Mouse (Mus musculus): ENCODE measurements around the gene Ncor1. TPM values are rescaled to one million over a fixed set of nuclear protein-coding genes. Genes with fewer than 3 reads are reported as not detected.

Gene Ncor1
- polyA plus RNA-seq, 1 experiment from 2014 or later: 150 TPM

GRCm38 (mm10) chr11:62494754-62495275 is 36.5 kb upstream of the Ncor1 start:
- WGBS: 9% methylated on average over 6 of the region's 6 CpGs
- peak overlapping the region; percentile 28; the same call in 1 of the 2 replicates for H3K4me2 ChIP-seq (ENCODE audit: low read length)
- no peaks in the 10 kb centered on the region for H3K27me3 ChIP-seq (ENCODE audit: control insufficient read depth, insufficient read depth, low read length)
- peak; percentile 43 for ATAC-seq (ENCODE audit: insufficient number of reproducible peaks, insufficient read depth, low FRiP score, low read depth)
- H3K4me3 ChIP-seq (ENCODE audit: control insufficient read depth in 1 of 2, insufficient read depth in 1 of 2, low read depth in 1 of 2, low read length in 2 of 2): no peak overlapping the region
- H3K27ac ChIP-seq (replicated peaks in 1 of 2; ENCODE audit: control insufficient read depth in 1 of 2, insufficient read depth in 1 of 2, low read depth in 2 of 2, low read length in 2 of 2): peak overlapping the region; percentile 78 to 82
- H3K9me3 ChIP-seq (ENCODE audit: control insufficient read depth, low read length): no peaks in the 10 kb centered on the region
- H3K36me3 ChIP-seq (ENCODE audit: control insufficient read depth, insufficient read depth, low read length): no peaks in the 10 kb centered on the region
- H3K4me1 ChIP-seq (ENCODE audit: control insufficient read depth in 2 of 2, insufficient read depth in 2 of 2, low read length in 2 of 2): peaks cover 13 to 21% of the 10 kb centered on the region in 2 experiments
- peak overlapping the region; percentile 39 for H3K9ac ChIP-seq (ENCODE audit: low read length)

GRCm38 (mm10) chr11:62493701-62494100 is 35.4 kb upstream of the Ncor1 start:
- H3K4me3 ChIP-seq (ENCODE audit: control insufficient read depth in 1 of 2, insufficient read depth in 1 of 2, low read depth in 1 of 2, low read length in 2 of 2): no peak overlapping the region
- no peak for ATAC-seq (ENCODE audit: insufficient number of reproducible peaks, insufficient read depth, low FRiP score, low read depth)
- no peak overlapping the region for H3K4me2 ChIP-seq (ENCODE audit: low read length)
- H3K9me3 ChIP-seq (ENCODE audit: control insufficient read depth, low read length): no peaks in the 10 kb centered on the region
- no peak overlapping the region for H3K9ac ChIP-seq (ENCODE audit: low read length)
- H3K36me3 ChIP-seq (ENCODE audit: control insufficient read depth, insufficient read depth, low read length): no peaks in the 10 kb centered on the region
- H3K27me3 ChIP-seq (ENCODE audit: control insufficient read depth, insufficient read depth, low read length): no peaks in the 10 kb centered on the region
- peaks cover 13 to 21% of the 10 kb centered on the region in 2 experiments for H3K4me1 ChIP-seq (ENCODE audit: control insufficient read depth in 2 of 2, insufficient read depth in 2 of 2, low read length in 2 of 2)
- 96% methylated on average over 6 of the region's 6 CpGs for WGBS
- no peak overlapping the region for H3K27ac ChIP-seq (replicated peaks in 1 of 2; ENCODE audit: control insufficient read depth in 1 of 2, insufficient read depth in 1 of 2, low read depth in 2 of 2, low read length in 2 of 2)

GRCm38 (mm10) chr11:62487540-62488350 is 29.4 kb upstream of the Ncor1 start:
- H3K9me3 ChIP-seq (ENCODE audit: control insufficient read depth, low read length): no peaks in the 10 kb centered on the region
- 93% methylated on average over 10 of the region's 10 CpGs for WGBS
- ATAC-seq (ENCODE audit: insufficient number of reproducible peaks, insufficient read depth, low FRiP score, low read depth): no peak

GRCm38 (mm10) chr11:62486949-62487348 is 28.6 kb upstream of the Ncor1 start:
- ATAC-seq (ENCODE audit: insufficient number of reproducible peaks, insufficient read depth, low FRiP score, low read depth): no peak
- H3K27ac ChIP-seq (replicated peaks in 1 of 2; ENCODE audit: control insufficient read depth in 1 of 2, insufficient read depth in 1 of 2, low read depth in 2 of 2, low read length in 2 of 2): no peak overlapping the region
- no peaks in the 10 kb centered on the region for H3K27me3 ChIP-seq (ENCODE audit: control insufficient read depth, insufficient read depth, low read length)
- H3K4me3 ChIP-seq (ENCODE audit: control insufficient read depth in 1 of 2, insufficient read depth in 1 of 2, low read depth in 1 of 2, low read length in 2 of 2): no peak overlapping the region
- H3K9me3 ChIP-seq (ENCODE audit: control insufficient read depth, low read length): no peaks in the 10 kb centered on the region
- H3K36me3 ChIP-seq (ENCODE audit: control insufficient read depth, insufficient read depth, low read length): no peaks in the 10 kb centered on the region
- H3K9ac ChIP-seq (ENCODE audit: low read length): no peak overlapping the region
- no peaks in the 10 kb centered on the region for H3K4me1 ChIP-seq (ENCODE audit: control insufficient read depth in 2 of 2, insufficient read depth in 2 of 2, low read length in 2 of 2)
- 93% methylated on average over 1 of the region's 1 CpGs for WGBS
- no peak overlapping the region for H3K4me2 ChIP-seq (ENCODE audit: low read length)

More at GRCm38 (mm10) chr11:62487540-62488350, 29.4 kb upstream of the Ncor1 start:
- Histone ChIP-seq H3K36me3 (ENCODE audit: control insufficient read depth, insufficient read depth, low read length) (no peaks in the 10 kb centered on the region), H3K9ac (ENCODE audit: low read length) (no peak overlapping the region), H3K27me3 (ENCODE audit: control insufficient read depth, insufficient read depth, low read length) (no peaks in the 10 kb centered on the region), H3K4me3 (ENCODE audit: control insufficient read depth in 1 of 2, insufficient read depth in 1 of 2, low read depth in 1 of 2, low read length in 2 of 2) (no peak overlapping the region), H3K4me2 (ENCODE audit: low read length) (no peak overlapping the region), H3K4me1 (ENCODE audit: control insufficient read depth in 2 of 2, insufficient read depth in 2 of 2, low read length in 2 of 2) (no peaks in the 10 kb centered on the region), H3K27ac (replicated peaks in 1 of 2; ENCODE audit: control insufficient read depth in 1 of 2, insufficient read depth in 1 of 2, low read depth in 2 of 2, low read length in 2 of 2) (no peak overlapping the region)

- Histone ChIP-seq H3K9me3 (ENCODE audit: control insufficient read depth, low read length) (no peaks in the 10 kb centered on the region), H3K27me3 (ENCODE audit: control insufficient read depth, insufficient read depth, low read length) (no peaks in the 10 kb centered on the region), H3K4me2 (ENCODE audit: low read length) (no peak overlapping the region), H3K27ac (replicated peaks in 1 of 2; ENCODE audit: control insufficient read depth in 1 of 2, insufficient read depth in 1 of 2, low read depth in 2 of 2, low read length in 2 of 2) (no peak overlapping the region), H3K9ac (ENCODE audit: low read length) (no peak overlapping the region), H3K4me1 (ENCODE audit: control insufficient read depth in 2 of 2, insufficient read depth in 2 of 2, low read length in 2 of 2) (peaks cover 3 to 9% of the 10 kb centered on the region in 2 experiments; a peak in 2 of 4 replicates), H3K4me3 (ENCODE audit: control insufficient read depth in 1 of 2, insufficient read depth in 1 of 2, low read depth in 1 of 2, low read length in 2 of 2) (no peak overlapping the region), H3K36me3 (ENCODE audit: control insufficient read depth, insufficient read depth, low read length) (no peaks in the 10 kb centered on the region)
- 88% methylated on average over 5 of the region's 5 CpGs for WGBS
- ATAC-seq (ENCODE audit: insufficient number of reproducible peaks, insufficient read depth, low FRiP score, low read depth): no peak
These were observed 21.2 kb upstream of the Ncor1 start for GRCm38 (mm10) chr11:62479581-62479980.

GRCm38 (mm10) chr11:62478931-62479330 is 20.6 kb upstream of the Ncor1 start:
- Histone ChIP-seq H3K4me2 (ENCODE audit: low read length) (no peak overlapping the region), H3K9me3 (ENCODE audit: control insufficient read depth, low read length) (no peaks in the 10 kb centered on the region), H3K4me1 (ENCODE audit: control insufficient read depth in 2 of 2, insufficient read depth in 2 of 2, low read length in 2 of 2) (peaks cover 3 to 9% of the 10 kb centered on the region in 2 experiments; a peak in 2 of 4 replicates), H3K36me3 (ENCODE audit: control insufficient read depth, insufficient read depth, low read length) (no peaks in the 10 kb centered on the region), H3K4me3 (ENCODE audit: control insufficient read depth in 1 of 2, insufficient read depth in 1 of 2, low read depth in 1 of 2, low read length in 2 of 2) (no peak overlapping the region), H3K27ac (replicated peaks in 1 of 2; ENCODE audit: control insufficient read depth in 1 of 2, insufficient read depth in 1 of 2, low read depth in 2 of 2, low read length in 2 of 2) (0 out of 4 replicates have a peak overlapping the region, but pooled peaks of 1 of the 2 experiments have one; percentile 11), H3K9ac (ENCODE audit: low read length) (no peak overlapping the region), H3K27me3 (ENCODE audit: control insufficient read depth, insufficient read depth, low read length) (no peaks in the 10 kb centered on the region)
- 59% methylated on average over 6 of the region's 6 CpGs for WGBS
- ATAC-seq (ENCODE audit: insufficient number of reproducible peaks, insufficient read depth, low FRiP score, low read depth): no peak

- Histone ChIP-seq H3K4me1 (ENCODE audit: control insufficient read depth in 2 of 2, insufficient read depth in 2 of 2, low read length in 2 of 2) (peaks cover 3 to 9% of the 10 kb centered on the region in 2 experiments; a peak in 2 of 4 replicates), H3K27me3 (ENCODE audit: control insufficient read depth, insufficient read depth, low read length) (no peaks in the 10 kb centered on the region), H3K4me3 (ENCODE audit: control insufficient read depth in 1 of 2, insufficient read depth in 1 of 2, low read depth in 1 of 2, low read length in 2 of 2) (no peak overlapping the region), H3K9ac (ENCODE audit: low read length) (no peak overlapping the region), H3K36me3 (ENCODE audit: control insufficient read depth, insufficient read depth, low read length) (no peaks in the 10 kb centered on the region), H3K27ac (replicated peaks in 1 of 2; ENCODE audit: control insufficient read depth in 1 of 2, insufficient read depth in 1 of 2, low read depth in 2 of 2, low read length in 2 of 2) (no peak overlapping the region), H3K9me3 (ENCODE audit: control insufficient read depth, low read length) (no peaks in the 10 kb centered on the region), H3K4me2 (ENCODE audit: low read length) (no peak overlapping the region)
- 60% methylated on average over 4 of the region's 4 CpGs for WGBS
- no peak for ATAC-seq (ENCODE audit: insufficient number of reproducible peaks, insufficient read depth, low FRiP score, low read depth)
These were observed 17.8 kb upstream of the Ncor1 start for GRCm38 (mm10) chr11:62476156-62476555.

Data from heart, embryonic 14.5 days (tissue).